Mouse (Mus musculus) gastrocnemius, postnatal 4 days (tissue): Measurements from ENCODE around the gene Mtss1l. TPM values are rescaled to one million over a fixed set of nuclear protein-coding genes. Genes with fewer than 3 reads are reported as not detected.

Source experiments
- DNase-seq, 2 experiments: peaks; one replicate each; pipeline ENCODE4 v3.0.0; 2021 to 2022; ENCODE audit warnings: low spot score in 2 of 2, mixed read lengths in 2 of 2
- long read RNA-seq, 2 experiments: library from polyadenylated mRNA; stranded (forward); transcript quantifications; one replicate each; pipeline ENCODE4 v2.0.0; 2021
- total RNA-seq, 2 experiments: library from RNA; stranded (reverse); gene quantifications; 2 replicates each; pipeline ENCODE4 v1.2.3; 2021

Gene Mtss1l
- total RNA-seq: 10 to 100 TPM; 73.8 to 79.3 TPM
- long read RNA-seq, experiment 1, full-length matches to known transcripts: 8 of 66 reads
- long read RNA-seq, experiment 1, partial matches to known transcripts: 47 of 66 reads
- long read RNA-seq, experiment 1, other reads (novel, unspliced or antisense): 11 of 66 reads
- long read RNA-seq, experiment 2, full-length matches to known transcripts: 6 of 81 reads
- long read RNA-seq, experiment 2, partial matches to known transcripts: 67 of 81 reads
- long read RNA-seq, experiment 2, other reads (novel, unspliced or antisense): 8 of 81 reads

DNA sequence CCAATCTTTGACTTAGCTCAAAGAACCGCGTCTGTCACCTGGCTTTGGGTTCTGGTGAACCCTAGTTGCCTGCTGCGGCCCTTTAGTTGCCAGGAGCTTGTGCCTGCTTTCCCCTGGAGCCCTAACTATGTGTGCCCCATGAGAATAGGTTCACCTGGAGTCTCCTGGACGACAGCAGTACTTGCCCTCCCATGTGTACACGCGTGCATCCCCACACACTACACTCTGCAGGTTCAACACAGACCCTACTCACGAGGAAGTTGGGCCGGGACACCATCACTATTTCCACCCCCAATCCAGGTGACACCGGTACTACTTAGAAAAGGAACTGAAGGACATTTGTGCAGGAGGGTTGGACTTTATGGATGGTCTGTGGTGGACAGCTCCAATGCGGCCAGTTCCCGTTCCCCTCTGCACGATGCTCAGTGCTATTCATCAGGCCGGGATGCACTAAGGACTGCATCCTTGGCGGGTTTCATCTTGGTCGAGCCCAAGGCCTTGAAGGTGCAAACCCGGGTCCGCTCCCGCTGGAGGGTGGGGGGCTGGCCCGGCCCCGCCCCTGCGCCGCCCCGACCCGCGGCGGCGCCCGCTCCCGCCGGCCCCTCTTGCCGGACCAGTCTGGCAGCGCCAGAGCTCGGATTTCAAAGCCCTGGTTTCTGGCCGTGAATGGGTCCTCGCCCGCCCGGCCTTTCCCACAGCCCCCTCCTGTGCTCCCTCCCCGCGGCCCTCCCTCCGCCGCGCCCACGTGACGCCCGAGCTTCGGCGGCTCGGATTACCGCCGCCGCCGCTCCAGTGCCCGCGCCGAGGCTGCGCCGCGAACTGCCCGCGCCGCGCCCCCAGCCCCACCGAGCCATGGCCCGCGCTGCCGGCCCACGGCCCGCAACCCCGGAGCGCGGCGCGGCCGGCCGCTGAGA, at the start of gene Mtss1l:
Gene Mtss1l (plus strand): TSS at position 792 of the 914 bp plus-strand sequence.
- peak; percentile 72 to 86 for DNase-seq

DNA sequence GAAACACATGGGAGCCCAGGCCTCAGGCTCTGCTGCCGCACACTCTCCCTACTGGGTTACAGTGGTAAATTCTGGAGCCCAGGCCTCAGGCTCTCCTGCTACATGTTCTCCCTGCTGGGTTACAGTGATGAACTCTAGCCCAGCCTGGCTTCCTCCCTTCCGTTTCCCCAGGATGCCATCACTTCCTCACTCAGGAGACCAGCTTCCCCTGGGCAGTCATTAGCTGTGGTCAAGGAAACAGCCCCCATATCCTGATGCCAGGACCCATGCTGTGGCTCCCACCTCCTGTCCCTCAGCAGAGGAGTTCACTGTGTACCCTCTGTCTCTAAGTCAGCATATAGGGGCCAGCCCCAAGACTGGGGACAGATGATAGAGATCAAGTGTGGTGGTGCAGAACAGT, 49.1 kb upstream of the Mtss1l start:
- no peak for DNase-seq

DNA sequence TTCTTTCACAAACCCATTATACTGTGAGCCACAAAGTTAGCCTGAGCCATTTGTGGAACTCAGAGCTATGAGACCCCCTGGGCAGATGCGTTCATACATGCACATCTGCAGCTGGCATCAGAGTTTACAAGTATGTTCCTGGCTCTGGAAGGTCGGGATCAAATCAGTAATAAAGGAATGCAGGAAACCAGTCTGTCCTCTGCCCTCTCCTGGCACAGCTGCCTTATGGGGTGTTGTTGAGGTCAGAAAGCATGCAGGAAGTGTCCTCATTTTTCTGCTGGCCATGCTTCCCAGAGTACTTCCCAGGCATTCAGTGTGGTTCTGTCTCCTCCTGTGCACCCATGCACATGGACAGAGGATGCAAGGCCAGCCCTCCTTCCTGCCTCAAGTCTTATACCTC, 48.1 kb upstream of the Mtss1l start:
- DNase-seq: no peak

DNA sequence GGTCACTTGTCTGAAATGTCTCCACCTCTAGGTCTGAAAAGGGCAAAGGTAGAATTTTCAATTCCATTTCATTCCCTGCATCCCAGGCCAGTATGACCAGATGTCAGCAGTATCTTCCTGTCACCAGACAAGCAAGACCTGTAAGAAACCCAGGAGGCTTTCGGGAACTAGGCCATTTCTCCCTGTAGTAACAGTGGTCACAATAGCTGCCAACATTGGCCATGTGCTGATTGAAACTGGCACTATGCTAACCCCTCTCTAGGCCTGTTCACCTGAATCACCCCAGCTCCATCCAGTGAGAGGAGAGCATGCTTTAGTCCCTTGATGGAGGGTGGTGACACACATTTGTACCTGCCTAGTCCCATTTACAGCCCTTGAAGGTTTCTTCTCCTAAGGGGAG, 46.7 kb upstream of the Mtss1l start:
- no peak for DNase-seq

DNA sequence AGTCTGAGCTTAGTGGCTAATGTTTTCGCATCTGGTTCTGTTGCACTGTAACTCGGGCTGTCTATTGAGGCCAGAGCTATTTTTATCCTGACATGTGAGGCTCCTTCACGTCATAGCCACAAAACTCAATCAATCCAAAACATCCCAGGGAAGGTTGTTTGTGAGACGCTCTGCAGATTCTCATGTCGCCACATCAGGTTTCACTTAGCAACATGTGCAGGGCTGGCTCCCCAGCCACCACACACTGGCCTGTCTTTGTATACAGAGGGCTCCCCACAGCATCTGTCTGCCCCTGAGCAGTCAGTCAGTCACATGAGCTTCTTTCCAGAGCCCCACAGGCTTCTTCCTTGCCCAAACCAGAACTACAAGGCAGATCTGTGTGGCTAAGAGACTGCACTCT, 44.6 kb upstream of the Mtss1l start:
- no peak for DNase-seq

DNA sequence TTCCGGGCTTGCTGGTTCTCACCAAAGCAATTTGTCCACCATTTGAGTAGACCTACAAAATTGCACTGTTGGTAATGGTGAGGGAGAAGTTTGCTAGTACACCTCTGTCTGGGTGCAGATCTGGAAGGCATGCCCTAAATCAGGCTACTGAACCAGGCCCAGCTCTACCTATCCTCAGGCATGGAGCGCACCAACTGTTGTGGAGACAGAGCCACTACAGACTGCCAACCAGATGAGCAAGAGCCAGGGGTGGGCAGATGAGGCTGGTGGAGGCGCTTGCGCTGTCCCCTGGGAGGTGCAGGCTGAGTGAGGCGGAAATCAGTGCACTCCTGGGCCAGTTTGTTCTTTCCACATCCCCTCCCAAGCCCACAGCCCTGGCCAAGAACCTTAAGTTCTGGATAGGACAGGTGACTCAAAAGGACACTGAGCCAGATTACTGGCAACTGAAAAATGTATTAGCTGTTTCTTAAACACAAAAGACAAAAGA, 44.1 kb upstream of the Mtss1l start:
- DNase-seq: no peak

DNA sequence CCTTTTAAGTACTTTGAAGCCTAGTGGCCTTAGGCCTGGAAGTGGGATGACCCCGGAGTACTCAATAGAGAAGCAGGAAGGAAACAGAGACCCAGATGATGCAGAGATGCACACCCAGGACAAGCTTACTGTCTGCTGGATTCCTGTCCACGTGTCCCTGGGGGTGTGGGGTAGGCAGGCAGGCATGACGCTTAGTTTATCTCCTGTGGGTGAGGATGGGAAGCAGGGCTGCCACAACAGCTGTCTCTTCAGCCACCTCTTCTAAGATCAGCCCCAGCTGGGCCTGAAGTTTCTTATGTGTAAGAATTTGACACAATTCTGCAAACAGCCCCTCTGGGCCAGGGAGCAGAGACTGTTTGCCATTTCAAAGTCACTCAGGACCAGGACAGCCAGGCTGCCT, 42.3 kb upstream of the Mtss1l start:
- no peak for DNase-seq

DNA sequence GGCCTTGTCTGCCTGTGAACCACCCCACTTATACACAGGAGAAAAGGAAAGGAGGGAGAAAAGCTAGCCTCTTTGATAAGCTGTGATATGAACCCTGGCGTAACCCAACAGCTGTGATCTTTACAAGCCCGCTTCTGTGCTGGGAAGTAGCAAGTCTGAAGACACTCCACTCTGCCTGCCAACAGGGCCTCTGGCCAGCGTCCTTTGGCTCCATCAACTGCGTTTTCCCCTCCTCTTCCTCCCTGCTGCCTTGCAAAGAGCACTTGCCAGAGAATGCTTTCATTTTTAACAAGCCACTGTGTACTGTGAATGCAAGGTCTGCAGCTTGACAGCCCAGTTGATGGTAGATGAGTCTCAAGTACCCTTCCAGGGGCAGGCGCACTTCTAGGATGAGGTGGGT, 33.5 kb upstream of the Mtss1l start:
- DNase-seq: peak in 1 of 2 experiments; percentile 74

DNA sequence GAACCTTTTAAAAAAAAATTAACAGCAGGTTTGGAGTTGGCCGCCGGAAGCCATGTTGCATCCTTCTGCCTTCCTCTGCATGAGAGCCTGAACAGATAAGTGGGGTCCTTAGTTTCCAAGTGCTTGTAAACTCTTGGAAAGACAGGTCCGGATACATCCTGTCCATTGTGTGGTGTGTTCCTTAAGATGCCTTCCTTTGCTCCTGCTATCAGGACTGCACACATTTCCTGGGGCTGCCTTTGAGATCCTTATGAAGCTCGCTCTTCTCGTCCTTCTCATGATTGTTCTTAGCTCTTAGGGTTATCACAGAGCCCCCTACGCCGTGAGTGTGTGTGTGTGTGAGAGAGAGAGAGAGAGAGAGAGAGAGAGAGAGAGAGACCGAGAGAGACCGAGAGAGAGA, 31.3 kb upstream of the Mtss1l start:
- DNase-seq: no peak

DNA sequence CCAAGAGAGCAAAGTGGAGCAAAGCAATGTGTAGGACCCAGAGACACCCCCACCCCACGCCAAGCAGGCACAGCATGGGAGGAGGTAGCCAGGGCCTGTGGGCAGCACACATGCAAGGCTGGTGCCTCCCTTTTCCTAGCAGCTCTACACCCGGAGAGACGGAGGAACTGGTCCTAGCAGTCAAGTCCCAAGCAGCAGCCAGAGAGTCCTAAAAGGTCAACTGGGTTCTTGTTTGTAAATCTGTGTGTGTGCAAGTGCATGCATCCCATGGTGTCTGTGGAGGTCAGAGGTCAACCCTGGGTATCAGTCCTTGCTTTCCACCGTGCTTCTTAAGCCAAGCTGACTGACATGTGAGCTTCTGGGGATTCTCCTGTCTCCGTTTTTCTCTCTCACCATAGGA, 27.1 kb upstream of the Mtss1l start:
- DNase-seq: no peak

DNA sequence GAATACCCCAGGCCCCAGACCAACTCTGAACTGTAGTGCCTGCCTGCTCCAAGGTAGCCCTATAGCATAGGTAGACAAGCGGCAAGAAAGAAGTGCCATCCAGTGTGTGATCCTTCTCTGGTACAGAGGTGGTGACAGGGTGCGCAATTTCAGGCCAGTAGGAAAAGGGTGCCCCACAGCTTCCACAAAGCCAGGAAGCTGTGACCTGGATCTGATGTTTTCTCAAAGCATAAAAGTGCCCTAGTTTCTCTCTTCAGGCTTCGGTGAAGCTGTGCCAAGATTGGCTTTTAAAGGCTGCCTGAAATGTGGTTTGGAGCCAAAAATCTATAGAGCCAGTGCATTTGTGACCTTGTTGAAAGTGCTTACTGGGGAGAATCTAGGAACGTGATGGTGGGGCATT, 26.4 kb upstream of the Mtss1l start:
- DNase-seq: no peak

DNA sequence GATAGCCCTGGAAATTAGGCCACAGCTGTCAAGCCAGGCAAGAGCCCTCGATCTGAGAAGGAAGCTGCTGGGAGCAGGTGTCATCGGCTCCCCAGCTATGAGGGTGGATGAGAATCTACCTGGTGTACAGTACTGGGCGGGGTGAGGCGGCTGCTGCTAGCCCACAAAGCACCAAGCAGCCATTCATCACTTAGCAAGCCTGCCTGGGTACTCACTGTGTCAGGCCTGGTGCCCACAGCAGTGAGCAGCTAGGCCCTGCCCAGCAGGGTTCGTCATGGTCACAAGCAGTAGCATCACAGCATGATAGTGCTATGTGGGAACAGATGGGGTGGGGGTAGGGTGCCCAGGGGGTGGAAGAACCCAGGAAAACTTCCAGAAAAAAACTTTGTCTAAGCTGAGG, 25.8 kb upstream of the Mtss1l start:
- DNase-seq: no peak

DNA sequence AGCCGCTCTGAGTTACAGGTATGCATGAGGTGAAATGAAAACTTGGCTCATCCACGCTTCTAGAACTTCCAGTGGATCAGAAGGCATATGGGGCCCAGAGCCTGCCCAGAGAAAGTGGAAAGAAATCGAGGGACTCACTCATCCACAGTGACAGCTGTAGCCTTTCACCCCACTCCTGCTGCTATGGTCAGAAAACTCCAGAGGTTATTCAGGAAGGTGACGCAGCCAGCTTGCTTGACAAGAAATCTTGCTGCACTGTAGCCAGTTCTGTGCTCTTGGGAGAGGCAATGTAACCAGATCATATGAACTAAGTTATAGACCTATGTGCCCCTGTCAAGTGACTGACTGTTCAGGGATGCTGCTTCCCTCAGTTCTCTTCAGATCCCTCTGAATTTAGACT, 25.2 kb upstream of the Mtss1l start:
- no peak for DNase-seq

DNA sequence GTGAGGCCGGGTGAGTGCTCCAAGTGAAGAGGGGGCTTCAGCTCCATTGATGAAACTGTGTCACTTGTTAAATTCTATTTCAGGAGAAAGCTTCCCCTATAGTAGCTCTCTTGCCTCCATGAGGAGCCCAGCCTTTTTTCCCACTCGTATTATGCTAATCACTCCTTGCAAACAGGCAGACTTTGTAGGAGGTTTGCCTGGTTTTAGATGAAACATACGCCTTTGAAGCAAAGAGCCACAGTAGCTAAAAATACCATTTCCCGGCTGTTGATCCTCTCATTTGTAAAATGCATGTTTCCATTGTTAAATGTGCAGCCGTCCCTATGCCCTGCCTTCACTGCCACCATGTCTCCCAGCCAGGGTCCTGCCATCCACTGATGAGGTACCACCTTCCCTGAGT, 23.7 kb upstream of the Mtss1l start:
- no peak for DNase-seq

DNA sequence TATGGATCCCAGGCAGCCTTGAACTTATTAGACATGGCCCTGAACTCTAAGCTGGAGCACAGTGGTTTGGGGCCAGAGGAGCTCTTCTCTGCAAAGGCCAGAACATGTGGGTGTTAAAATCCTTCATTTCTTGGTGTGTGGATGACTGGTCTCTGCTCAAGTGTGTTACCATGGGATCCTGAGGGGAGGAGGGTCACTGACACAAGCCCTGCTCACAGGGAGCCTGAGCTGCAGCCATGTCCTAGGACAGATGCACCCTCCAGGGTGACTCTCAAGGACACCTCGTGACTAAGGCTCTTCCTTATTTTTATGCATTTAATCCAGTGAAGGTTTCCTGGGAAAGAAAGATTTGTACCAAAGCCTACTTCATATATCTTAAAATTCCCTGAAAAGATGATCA, 23.2 kb upstream of the Mtss1l start:
- no peak for DNase-seq

DNA sequence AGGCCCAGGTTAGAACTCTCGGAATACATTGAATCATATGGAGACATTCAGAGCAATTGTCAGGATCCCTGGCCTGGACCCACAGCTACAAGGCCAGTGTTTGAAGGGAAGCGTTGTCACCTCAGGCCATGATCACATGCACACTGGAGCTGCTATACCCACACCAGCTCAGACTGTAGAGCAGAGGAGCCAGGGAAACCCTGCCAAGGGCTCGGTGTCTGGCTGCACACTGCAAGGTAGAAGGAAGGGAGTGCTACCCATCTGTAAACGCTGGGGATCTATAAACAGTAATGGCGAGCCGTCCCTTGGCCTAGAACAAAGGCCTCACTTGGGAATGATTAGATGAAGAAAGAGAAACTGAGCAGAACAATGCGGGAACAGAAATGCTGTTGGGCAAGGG, 21.8 kb upstream of the Mtss1l start:
- DNase-seq: no peak

DNA sequence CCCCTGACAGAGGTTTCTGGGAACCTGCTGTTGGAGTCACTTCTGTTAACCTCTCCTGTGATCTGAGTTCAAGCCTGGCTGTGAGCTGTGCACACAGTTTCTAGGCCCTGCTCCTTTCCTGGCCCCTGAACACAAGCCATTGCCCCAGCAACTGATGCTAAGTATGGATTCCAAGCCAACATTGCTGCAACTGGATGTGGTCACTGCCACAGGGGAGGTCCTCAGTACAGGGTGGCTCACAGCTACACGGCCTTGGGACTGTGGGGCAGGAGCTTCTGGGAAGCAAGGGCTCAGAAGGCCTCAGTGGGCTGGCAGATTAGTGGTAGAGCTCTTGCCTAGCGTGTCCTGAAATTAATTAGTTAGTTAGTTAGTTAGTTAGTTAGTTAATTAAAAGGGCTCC, 20.7 kb upstream of the Mtss1l start:
- no peak for DNase-seq

DNA sequence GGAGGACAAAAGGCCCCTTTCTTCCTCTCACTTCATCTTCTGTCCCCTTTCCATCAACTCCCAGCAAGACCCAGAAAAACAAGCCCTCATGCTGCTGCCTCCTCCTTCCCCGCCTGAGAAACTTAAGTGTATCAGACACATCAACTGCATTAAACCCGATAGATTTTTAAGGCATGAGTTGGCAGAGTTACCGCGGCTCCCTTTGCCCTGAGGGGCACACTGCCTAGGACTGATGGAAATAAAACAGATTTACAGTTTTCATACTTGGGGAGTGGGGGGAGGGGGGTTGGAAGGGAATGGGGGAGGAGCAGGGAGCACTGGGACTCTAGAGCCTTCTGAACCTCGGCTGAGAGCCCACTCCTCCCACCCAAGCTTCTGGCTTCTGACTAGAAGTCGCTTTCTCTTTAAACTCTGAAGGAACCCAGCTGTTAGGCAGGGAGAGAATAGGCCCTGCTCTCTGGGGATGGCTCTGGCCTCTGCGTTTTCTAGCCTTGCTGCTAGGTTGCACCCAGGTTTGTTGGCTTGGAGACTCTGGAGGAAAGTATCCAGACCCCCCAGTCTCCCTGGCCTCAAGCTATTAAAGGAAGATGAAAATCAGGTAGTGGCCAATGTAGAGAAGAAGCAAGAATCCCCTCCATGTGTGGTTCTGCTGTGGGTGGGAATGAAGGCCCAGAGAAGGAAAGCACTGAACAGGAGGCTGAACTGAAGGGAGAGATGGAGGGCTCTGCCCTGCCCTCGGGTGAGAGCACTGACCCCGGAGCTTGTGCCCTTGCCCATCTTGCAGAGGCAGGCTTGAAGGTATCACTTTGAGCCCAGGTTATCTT, 18.4 kb upstream of the Mtss1l start:
- no peak for DNase-seq

DNA sequence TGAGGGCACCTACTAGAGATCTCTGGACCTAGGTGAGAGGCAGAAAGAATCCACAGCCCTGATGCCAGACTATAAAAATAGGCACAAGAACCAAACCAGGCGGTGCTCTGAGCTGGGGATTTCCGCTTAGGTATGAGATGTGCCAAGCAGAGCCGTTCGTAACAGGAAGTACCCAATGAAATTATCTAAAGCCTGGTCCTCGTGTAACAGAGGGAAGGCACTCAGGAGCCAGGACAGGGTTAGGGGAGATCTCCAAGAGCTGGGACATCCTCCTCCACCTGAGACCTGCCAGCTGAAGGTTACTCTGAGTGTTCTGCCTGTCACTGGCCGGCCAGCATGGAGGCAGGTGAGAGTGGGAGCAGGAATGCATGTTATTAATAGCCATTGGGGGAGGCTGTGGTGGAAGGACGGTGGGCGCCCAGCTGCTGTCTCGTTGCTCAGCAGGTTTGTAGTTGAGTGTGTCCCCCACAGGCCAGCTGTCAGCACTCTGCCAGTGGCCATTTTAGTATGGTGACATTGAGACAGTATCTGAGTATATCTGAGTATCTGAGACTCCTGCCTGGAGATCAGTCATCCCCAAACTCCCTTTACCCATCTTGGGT, 17.7 kb upstream of the Mtss1l start:
- DNase-seq: peak in 1 of 2 experiments; percentile 8

DNA sequence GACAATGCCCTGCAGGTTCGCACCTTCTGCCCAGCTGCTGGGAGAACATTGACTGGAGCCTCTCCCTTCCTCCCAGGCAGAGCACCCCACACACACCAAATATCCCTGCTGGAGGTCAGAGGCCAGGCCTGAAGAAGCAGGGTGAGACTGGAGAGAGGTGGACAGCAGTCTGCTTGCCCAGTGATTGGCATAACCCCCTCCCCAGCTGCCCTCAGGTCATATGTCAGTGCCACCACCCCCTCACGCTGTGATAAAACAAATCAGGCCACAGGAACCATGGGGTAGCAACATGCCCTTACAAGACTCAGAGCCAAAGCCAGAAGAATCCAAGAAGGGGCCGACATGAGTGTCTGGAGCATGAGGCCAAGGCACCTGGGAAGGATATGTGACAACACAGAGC, 17.2 kb upstream of the Mtss1l start:
- no peak for DNase-seq
